Mouse (Mus musculus) skeletal muscle tissue, adult 2 months (tissue): Measurements from ENCODE around the gene Afap1l2.
A peak's percentile ranks its signal among the peaks of the same experiment; 100 is the strongest.

ENCODE experiments used
- DNase-seq: peaks from one replicate; pipeline ENCODE4 v3.0.0-alpha.2; 2012; ENCODE audit warnings: low read depth, low spot score

Afap1l2 gene

GRCm38 (mm10) chr19:57007291-57007690, 737 bp downstream of the Afap1l2 start:
- no peak for DNase-seq

- no peak for DNase-seq
Measured at GRCm38 (mm10) chr19:57006841-57007240, 1.2 kb downstream of the Afap1l2 start.

- DNase-seq = peak; percentile 56
Measured at GRCm38 (mm10) chr19:57005062-57005461, 3.0 kb downstream of the Afap1l2 start.

GRCm38 (mm10) chr19:57003460-57003810, 4.6 kb downstream of the Afap1l2 start:
- DNase-seq = no peak

GRCm38 (mm10) chr19:57002741-57003459, 5.1 kb downstream of the Afap1l2 start:
- no peak for DNase-seq

- DNase-seq = no peak
Measured at GRCm38 (mm10) chr19:57001926-57002325, 6.1 kb downstream of the Afap1l2 start.

- DNase-seq = no peak
Measured at GRCm38 (mm10) chr19:57000592-57000991, 7.4 kb downstream of the Afap1l2 start.

- DNase-seq = no peak
Measured at GRCm38 (mm10) chr19:56999781-57000180, 8.2 kb downstream of the Afap1l2 start.

GRCm38 (mm10) chr19:56998910-56999309, 9.1 kb downstream of the Afap1l2 start:
- DNase-seq = no peak

- no peak for DNase-seq
Measured at GRCm38 (mm10) chr19:56998331-56998730, 9.7 kb downstream of the Afap1l2 start.

GRCm38 (mm10) chr19:56997164-56997599, 10.8 kb downstream of the Afap1l2 start:
- peak; percentile 74 for DNase-seq

GRCm38 (mm10) chr19:56995441-56995840, 12.6 kb downstream of the Afap1l2 start:
- no peak for DNase-seq

- DNase-seq = no peak
Measured at GRCm38 (mm10) chr19:56994653-56995052, 13.4 kb downstream of the Afap1l2 start.

- no peak for DNase-seq
Measured at GRCm38 (mm10) chr19:56993763-56994162, 14.3 kb downstream of the Afap1l2 start.

GRCm38 (mm10) chr19:56992978-56993545, 15.0 kb downstream of the Afap1l2 start:
- no peak for DNase-seq

- DNase-seq = no peak
Measured at GRCm38 (mm10) chr19:56990367-56991111, 17.5 kb downstream of the Afap1l2 start.

- no peak for DNase-seq
Measured at GRCm38 (mm10) chr19:56989171-56989570, 18.9 kb downstream of the Afap1l2 start.

GRCm38 (mm10) chr19:56984229-56984628, 23.8 kb downstream of the Afap1l2 start:
- no peak for DNase-seq

GRCm38 (mm10) chr19:56983757-56984156, 24.3 kb downstream of the Afap1l2 start:
- no peak for DNase-seq

- no peak for DNase-seq
Measured at GRCm38 (mm10) chr19:56981760-56982159, 26.3 kb downstream of the Afap1l2 start.

GRCm38 (mm10) chr19:56980803-56981202, 27.2 kb downstream of the Afap1l2 start:
- DNase-seq = no peak
